Mouse (Mus musculus): Measurements from ENCODE around the gene Sfrp2. TPM values are rescaled to one million over a fixed set of nuclear protein-coding genes. Genes with fewer than 3 reads are reported as not detected.

Gene Sfrp2
- polyA plus RNA-seq, 1 experiment from 2014 or later, result 86.6 TPM

DNA sequence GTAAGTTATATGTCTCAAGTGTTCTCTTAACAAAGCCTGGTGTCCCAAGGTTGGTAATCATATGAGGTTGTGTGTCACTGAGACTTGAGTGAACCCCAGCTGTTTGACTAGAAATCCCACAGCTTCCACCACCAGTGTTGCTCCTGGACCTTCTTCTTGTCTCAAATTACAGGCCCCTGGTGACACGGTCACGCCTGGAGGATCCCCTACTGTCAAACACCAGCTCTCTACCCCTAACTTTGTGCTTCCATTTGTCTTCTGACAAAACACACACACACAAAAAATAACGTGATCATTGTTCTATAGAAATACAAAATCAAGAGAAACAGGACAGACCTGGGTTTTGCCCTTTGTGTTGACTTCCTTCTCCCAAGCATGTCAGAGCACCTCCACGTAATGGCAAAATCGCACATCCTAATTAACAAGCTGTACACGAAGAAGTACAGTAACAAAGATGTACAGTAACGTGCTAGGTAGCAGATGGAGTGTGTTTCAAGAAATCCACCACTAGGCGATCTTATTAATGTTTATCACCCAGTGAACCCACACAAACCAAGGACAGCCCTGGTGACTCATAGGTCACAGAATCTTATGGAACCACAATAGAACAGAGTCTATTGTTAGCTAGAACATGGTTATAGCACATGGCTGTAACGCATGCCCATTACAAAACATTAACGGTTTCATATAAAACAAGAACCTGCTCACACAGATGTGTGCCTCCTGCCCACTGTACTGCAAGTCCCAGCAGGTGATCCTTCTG, 15.5 kb downstream of the Sfrp2 start:
- Histone ChIP-seq H3K36me3 (no peaks in the 10 kb centered on the region), H3K4me3 (no peak overlapping the region), H3K4me1 (peaks cover 17% of the 10 kb centered on the region), H3K27me3 (no peaks in the 10 kb centered on the region), H3K9ac (no peak overlapping the region), H3K27ac (no peak overlapping the region), H3K9me3 (no peaks in the 10 kb centered on the region), H3K4me2 (no peak overlapping the region)
- no peak for ATAC-seq (ENCODE audit: borderline replicate concordance, extremely low read depth, low FRiP score, low TSS enrichment)
- 85% methylated on average over 10 of the region's 10 CpGs for WGBS

DNA sequence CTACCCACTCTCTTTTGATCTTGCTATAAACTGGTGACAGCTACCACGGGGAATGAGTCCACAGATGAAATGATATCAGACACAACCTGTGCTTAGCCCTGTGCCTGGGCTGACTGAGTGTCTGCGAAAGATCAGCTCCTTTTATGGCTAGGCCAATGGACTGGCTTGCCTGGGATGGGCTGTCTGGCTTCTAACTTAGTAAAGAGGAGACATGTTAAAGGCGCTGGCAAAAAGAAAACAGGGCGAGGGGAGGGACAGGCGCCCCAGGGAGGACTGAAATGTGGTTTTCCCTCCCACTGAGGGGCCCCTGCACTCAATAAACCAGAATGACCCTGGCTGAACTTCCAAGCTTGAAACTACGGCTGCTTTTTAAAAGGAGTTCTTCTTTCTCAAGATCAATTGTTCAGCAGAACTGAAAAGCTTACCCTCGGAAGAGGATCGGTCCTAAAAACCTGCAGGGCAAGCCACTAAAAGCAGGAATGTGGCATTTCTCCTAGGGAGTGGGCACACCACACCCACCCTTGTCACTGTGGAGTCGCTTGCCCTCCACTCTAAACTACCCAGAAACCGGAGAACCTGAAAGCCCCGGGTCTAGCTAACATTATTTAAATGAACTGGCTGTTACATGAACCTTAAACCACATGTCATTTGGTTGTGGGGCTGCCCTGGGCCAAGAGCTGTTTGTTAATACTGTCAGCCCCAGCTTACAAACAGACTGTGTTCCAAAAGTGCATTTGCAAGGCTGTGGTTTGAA, 17.8 kb downstream of the Sfrp2 start:
- 16% methylated on average over 11 of the region's 11 CpGs for WGBS
- peak; percentile 53; the same call in 1 of the 2 replicates for ATAC-seq (ENCODE audit: borderline replicate concordance, extremely low read depth, low FRiP score, low TSS enrichment)
- Histone ChIP-seq H3K4me3 (no peak overlapping the region), H3K9me3 (no peaks in the 10 kb centered on the region), H3K4me2 (peak overlapping the region; percentile 31), H3K27me3 (peaks cover 6% of the 10 kb centered on the region; the same call in 1 of the 2 replicates), H3K27ac (peak overlapping the region; percentile 62), H3K36me3 (no peaks in the 10 kb centered on the region), H3K9ac (no peak overlapping the region), H3K4me1 (peaks cover 17% of the 10 kb centered on the region)

GRCm38 (mm10) chr3:83784726-83785125, 18.6 kb downstream of the Sfrp2 start:
- Histone ChIP-seq H3K9me3 (no peaks in the 10 kb centered on the region), H3K9ac (no peak overlapping the region), H3K36me3 (no peaks in the 10 kb centered on the region), H3K4me3 (no peak overlapping the region), H3K27ac (peak overlapping the region; percentile 62), H3K27me3 (peaks cover 7% of the 10 kb centered on the region; the same call in 1 of the 2 replicates), H3K4me1 (peaks cover 17% of the 10 kb centered on the region), H3K4me2 (no peak overlapping the region)
- ATAC-seq (ENCODE audit: borderline replicate concordance, extremely low read depth, low FRiP score, low TSS enrichment), result no peak
- WGBS, result 68% methylated on average over 3 of the region's 3 CpGs

DNA sequence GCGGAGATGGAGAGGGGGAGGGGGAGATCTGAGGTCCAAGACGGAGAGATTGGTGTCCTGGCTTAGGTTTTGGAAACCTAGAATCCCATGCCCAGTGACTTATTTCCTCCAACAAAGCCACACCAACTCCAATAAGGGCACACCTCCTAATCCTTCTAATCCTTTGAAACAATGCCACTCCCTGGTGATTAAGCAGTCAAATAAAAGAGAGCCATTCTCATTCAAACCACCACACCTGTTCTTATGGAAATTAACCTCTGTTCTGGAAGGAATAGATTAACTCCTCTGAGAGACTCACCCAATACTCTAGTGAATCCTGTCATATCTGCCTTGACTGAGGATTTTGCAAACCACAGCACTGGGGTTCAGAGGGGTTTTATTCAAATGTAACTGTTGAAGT, 21.0 kb downstream of the Sfrp2 start:
- H3K4me1 ChIP-seq, result peaks cover 21% of the 10 kb centered on the region
- no peak for ATAC-seq (ENCODE audit: borderline replicate concordance, extremely low read depth, low FRiP score, low TSS enrichment)
- H3K36me3 ChIP-seq, result no peaks in the 10 kb centered on the region
- no peak overlapping the region for H3K4me3 ChIP-seq
- H3K4me2 ChIP-seq, result no peak overlapping the region
- no peak overlapping the region for H3K9ac ChIP-seq
- no peaks in the 10 kb centered on the region for H3K9me3 ChIP-seq
- no peak overlapping the region for H3K27ac ChIP-seq
- 75% methylated on average over 2 of the region's 2 CpGs for WGBS
- peaks cover 7% of the 10 kb centered on the region; the same call in 1 of the 2 replicates for H3K27me3 ChIP-seq

- no peak overlapping the region for H3K27ac ChIP-seq
- 81% methylated on average over 7 of the region's 7 CpGs for WGBS
- no peak overlapping the region for H3K9ac ChIP-seq
- no peak for ATAC-seq (ENCODE audit: borderline replicate concordance, extremely low read depth, low FRiP score, low TSS enrichment)
- H3K4me3 ChIP-seq, result no peak overlapping the region
- H3K4me2 ChIP-seq, result no peak overlapping the region
- H3K9me3 ChIP-seq, result no peaks in the 10 kb centered on the region
- no peaks in the 10 kb centered on the region for H3K36me3 ChIP-seq
- H3K4me1 ChIP-seq, result peaks cover 21% of the 10 kb centered on the region
- peaks cover 7% of the 10 kb centered on the region; the same call in 1 of the 2 replicates for H3K27me3 ChIP-seq
Measured at GRCm38 (mm10) chr3:83787776-83788305, 21.7 kb downstream of the Sfrp2 start.

- peak overlapping the region; percentile 53 for H3K9ac ChIP-seq
Measured at GRCm38 (mm10) chr3:83789651-83790451, 23.7 kb downstream of the Sfrp2 start.

GRCm38 (mm10) chr3:83791444-83791843, 25.3 kb downstream of the Sfrp2 start:
- WGBS, result 69% methylated on average over 3 of the region's 3 CpGs
- 0 out of 2 replicates have a peak, but pooled peaks cover 4% of the 10 kb centered on the region for H3K4me1 ChIP-seq
- no peak overlapping the region for H3K27ac ChIP-seq
- peaks cover 7% of the 10 kb centered on the region; the same call in 1 of the 2 replicates for H3K27me3 ChIP-seq
- ATAC-seq (ENCODE audit: borderline replicate concordance, extremely low read depth, low FRiP score, low TSS enrichment), result no peak
- H3K4me2 ChIP-seq, result no peak overlapping the region
- H3K4me3 ChIP-seq, result no peak overlapping the region
- no peaks in the 10 kb centered on the region for H3K36me3 ChIP-seq
- H3K9me3 ChIP-seq, result no peaks in the 10 kb centered on the region
- H3K9ac ChIP-seq, result no peak overlapping the region

More at GRCm38 (mm10) chr3:83789651-83790451, 23.7 kb downstream of the Sfrp2 start:
- Histone ChIP-seq H3K4me1 (peaks cover 6% of the 10 kb centered on the region), H3K4me3 (peak overlapping the region; percentile 56), H3K9me3 (no peaks in the 10 kb centered on the region), H3K27ac (no peak overlapping the region), H3K4me2 (peak overlapping the region; percentile 89), H3K27me3 (peaks cover 7% of the 10 kb centered on the region; the same call in 1 of the 2 replicates), H3K36me3 (no peaks in the 10 kb centered on the region)
- ATAC-seq (ENCODE audit: borderline replicate concordance, extremely low read depth, low FRiP score, low TSS enrichment), result peak; percentile 61; the same call in 1 of the 2 replicates
- 2% methylated on average over 44 of the region's 44 CpGs for WGBS

DNA sequence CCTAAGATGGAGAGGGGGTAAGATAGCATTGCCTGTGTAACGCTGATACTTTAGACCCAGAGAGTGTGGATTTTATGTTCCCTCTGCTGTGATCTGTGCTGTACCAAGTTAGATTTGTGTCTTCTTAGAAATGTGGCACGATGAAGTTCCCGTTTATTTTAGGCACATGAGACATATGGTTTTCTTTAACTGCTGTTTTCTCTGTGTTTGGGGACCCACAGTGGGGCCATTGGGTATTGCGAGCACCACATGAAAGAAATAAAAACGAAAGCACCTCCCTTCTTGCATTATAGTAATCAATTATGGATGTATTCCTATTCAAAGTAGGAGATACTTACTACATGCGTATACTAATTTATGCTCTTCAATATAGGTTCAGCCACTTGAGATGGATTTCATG, 31.0 kb downstream of the Sfrp2 start:
- ATAC-seq (ENCODE audit: borderline replicate concordance, extremely low read depth, low FRiP score, low TSS enrichment), result no peak

DNA sequence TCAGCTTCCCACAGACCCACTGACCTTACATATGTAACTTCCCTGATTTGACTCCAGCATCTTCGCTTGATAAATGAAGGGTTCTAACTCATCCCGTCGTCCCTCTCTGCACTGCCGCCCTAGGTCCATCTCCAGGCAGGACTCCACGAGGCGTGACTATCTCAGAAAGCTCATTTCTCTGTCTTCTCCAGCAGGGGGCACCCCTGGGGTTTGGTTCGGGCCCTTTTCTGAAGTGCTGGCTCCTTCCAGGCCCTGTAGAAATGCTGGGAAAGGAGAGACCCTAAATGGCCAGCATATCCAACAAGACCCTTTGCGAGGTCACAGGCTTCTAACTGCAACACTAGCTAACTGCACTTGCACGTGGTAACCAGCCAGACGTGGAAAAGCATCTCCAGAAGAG, 31.7 kb downstream of the Sfrp2 start:
- H3K36me3 ChIP-seq, result no peaks in the 10 kb centered on the region
- 3% methylated on average over 10 of the region's 10 CpGs for WGBS
- H3K27ac ChIP-seq, result no peak overlapping the region
- H3K9me3 ChIP-seq, result no peaks in the 10 kb centered on the region
- H3K27me3 ChIP-seq, result no peaks in the 10 kb centered on the region
- peak overlapping the region; percentile 24; the same call in 1 of the 2 replicates for H3K4me2 ChIP-seq
- H3K4me1 ChIP-seq, result no peaks in the 10 kb centered on the region
- no peak overlapping the region for H3K9ac ChIP-seq
- no peak overlapping the region for H3K4me3 ChIP-seq
- peak; percentile 42; the same call in 1 of the 2 replicates for ATAC-seq (ENCODE audit: borderline replicate concordance, extremely low read depth, low FRiP score, low TSS enrichment)

More for the DNA sequence above, 31.0 kb downstream of the Sfrp2 start:
- Histone ChIP-seq H3K27me3 (no peaks in the 10 kb centered on the region), H3K36me3 (no peaks in the 10 kb centered on the region), H3K4me2 (no peak overlapping the region), H3K9me3 (no peaks in the 10 kb centered on the region), H3K9ac (no peak overlapping the region), H3K27ac (no peak overlapping the region), H3K4me3 (no peak overlapping the region), H3K4me1 (no peaks in the 10 kb centered on the region)
- 62% methylated on average over 6 of the region's 6 CpGs for WGBS

GRCm38 (mm10) chr3:83799486-83799885, 33.4 kb downstream of the Sfrp2 start:
- Histone ChIP-seq H3K27me3 (no peaks in the 10 kb centered on the region), H3K4me1 (no peaks in the 10 kb centered on the region), H3K4me3 (no peak overlapping the region), H3K27ac (no peak overlapping the region), H3K9ac (no peak overlapping the region), H3K4me2 (no peak overlapping the region), H3K36me3 (no peaks in the 10 kb centered on the region), H3K9me3 (no peaks in the 10 kb centered on the region)
- 74% methylated on average over 7 of the region's 7 CpGs for WGBS
- ATAC-seq (ENCODE audit: borderline replicate concordance, extremely low read depth, low FRiP score, low TSS enrichment), result no peak

DNA sequence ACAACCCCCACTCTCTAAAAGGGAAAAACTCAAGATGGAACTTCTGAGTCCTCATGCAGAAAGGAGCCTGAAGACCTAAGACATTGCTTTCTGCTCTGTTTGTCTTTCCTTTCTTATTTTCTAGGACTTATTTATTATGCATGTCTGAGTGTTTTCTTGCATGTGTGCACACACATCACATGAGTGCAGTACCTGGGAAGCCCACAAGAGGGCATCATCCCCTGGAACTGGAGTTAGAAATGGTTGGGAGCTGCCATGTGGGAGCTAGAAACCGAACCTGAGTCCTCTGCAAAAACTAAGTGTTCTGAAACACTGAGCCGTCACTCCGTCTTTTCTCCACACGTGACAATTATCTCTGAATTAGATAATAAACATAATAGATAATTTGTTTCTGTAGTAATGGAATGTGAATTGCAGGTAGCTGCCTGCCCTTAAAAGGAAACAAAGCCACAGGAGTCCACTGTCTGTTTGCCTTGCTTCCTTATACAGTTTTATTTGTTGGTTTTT, 35.6 kb downstream of the Sfrp2 start:
- Histone ChIP-seq H3K27me3 (no peaks in the 10 kb centered on the region), H3K4me2 (no peak overlapping the region), H3K9me3 (no peaks in the 10 kb centered on the region), H3K4me3 (no peak overlapping the region), H3K27ac (no peak overlapping the region), H3K4me1 (no peaks in the 10 kb centered on the region), H3K9ac (no peak overlapping the region), H3K36me3 (no peaks in the 10 kb centered on the region)
- ATAC-seq (ENCODE audit: borderline replicate concordance, extremely low read depth, low FRiP score, low TSS enrichment), result no peak
- 94% methylated on average over 4 of the region's 4 CpGs for WGBS

All from lung, embryonic 15.5 days (tissue).